Mouse (Mus musculus) CH12.LX (cell line): Measurements from ENCODE around the gene Gm7879. TPM values are rescaled to one million over a fixed set of nuclear protein-coding genes. Genes with fewer than 3 reads are reported as not detected.
A peak's percentile ranks its signal among the peaks of the same experiment; 100 is the strongest.

Experiments used
- DNase-seq: peaks from one replicate; pipeline ENCODE4 v3.0.0-alpha.2; 2013; ENCODE audit errors: extremely low read depth
- H3K27ac ChIP-seq: 2 replicates; pipeline ENCODE4 v1.5.1; 2012; ENCODE audit warnings: low read depth, mild to moderate bottlenecking, control low read depth, moderate library complexity; ENCODE audit not compliant: insufficient read depth
- H3K27me3 ChIP-seq: replicated peaks from 2 replicates; pipeline ENCODE3; 2012; ENCODE audit warnings: inconsistent platforms
- H3K36me3 ChIP-seq, 2 experiments: replicated peaks in 1 of 2; 2 replicates each; pipeline versions ENCODE3 to v1.6.1; 2012; ENCODE audit warnings: inconsistent platforms in 1 of 2, low read length in 1 of 2, mild to moderate bottlenecking in 1 of 2, mixed read lengths in 1 of 2, moderate library complexity in 1 of 2; ENCODE audit not compliant: control insufficient read depth in 1 of 2, insufficient read depth in 1 of 2
- H3K4me1 ChIP-seq, 2 experiments: 2 replicates each; pipeline ENCODE4 v1.6.1; 2012; ENCODE audit warnings: inconsistent platforms in 1 of 2, moderate library complexity in 1 of 2; ENCODE audit not compliant: insufficient read depth in 2 of 2, control insufficient read depth in 1 of 2
- H3K4me2 ChIP-seq: 2 replicates; pipeline ENCODE4 v1.6.1; 2012; ENCODE audit warnings: low read depth, mild to moderate bottlenecking, control low read depth; ENCODE audit not compliant: poor library complexity, insufficient read depth, severe bottlenecking
- H3K4me3 ChIP-seq, 3 experiments: fragments of 150-350 bp in 1 of 3; sonication (generic) in 1 of 3; replicated peaks in 1 of 3; 2 replicates each; pipeline versions ENCODE3 to v1.5.1; 2011 to 2012; ENCODE audit warnings: low read depth in 2 of 3, low read length in 2 of 3, mild to moderate bottlenecking in 2 of 3, moderate library complexity in 2 of 3, control low read depth in 1 of 3, improper control_type of control experiment in 1 of 3, inconsistent platforms in 1 of 3, mixed read lengths in 1 of 3; ENCODE audit not compliant: poor library complexity in 1 of 3
- H3K79me2 ChIP-seq: replicated peaks from 2 replicates; pipeline ENCODE4 v1.6.1; 2012; ENCODE audit warnings: mild to moderate bottlenecking, moderate library complexity; ENCODE audit not compliant: control insufficient read depth, poor library complexity, insufficient read depth, severe bottlenecking; ENCODE audit errors: extremely low read depth
- H3K9ac ChIP-seq: 2 replicates; pipeline ENCODE4 v1.6.1; 2012; ENCODE audit warnings: low read depth, mild to moderate bottlenecking, control low read depth, moderate library complexity; ENCODE audit not compliant: insufficient read depth
- H3K9me3 ChIP-seq: replicated peaks from 2 replicates; pipeline ENCODE3; 2012; ENCODE audit warnings: low read length, inconsistent platforms, mixed read lengths
- BHLHE40 ChIP-seq: IDR thresholded peaks from 2 replicates; pipeline ENCODE4 v1.6.1; 2011; ENCODE audit warnings: mild to moderate bottlenecking, low read depth, low read length, improper control_type of control experiment
- CHD1 ChIP-seq: IDR thresholded peaks from 2 replicates; pipeline ENCODE4 v1.6.1; 2012; ENCODE audit warnings: low read depth, low read length, improper control_type of control experiment, inconsistent platforms
- CHD2 ChIP-seq: IDR thresholded peaks from 2 replicates; pipeline ENCODE4 v1.6.1; 2011; ENCODE audit warnings: low read length, improper control_type of control experiment
- CTCF ChIP-seq, 2 experiments: IDR thresholded peaks in 1 of 2; conservative IDR thresholded peaks in 1 of 2; 2 replicates each; pipeline ENCODE4 v1.5.1; 2011 to 2012; ENCODE audit warnings: low read depth in 2 of 2, low read length in 2 of 2, improper control_type of control experiment in 1 of 2, inconsistent platforms in 1 of 2, mild to moderate bottlenecking in 1 of 2, moderate library complexity in 1 of 2
- E2F4 ChIP-seq: IDR thresholded peaks from 2 replicates; pipeline ENCODE4 v1.6.1; 2011; ENCODE audit warnings: low read depth, low read length, improper control_type of control experiment; ENCODE audit not compliant: insufficient replicate concordance
- ELF1 ChIP-seq: IDR thresholded peaks from 2 replicates; pipeline ENCODE4 v1.6.1; 2014; ENCODE audit warnings: low read depth, mild to moderate bottlenecking, inconsistent platforms, low read length, improper control_type of control experiment
- EP300 ChIP-seq: IDR thresholded peaks from 2 replicates; pipeline ENCODE4 v1.6.1; 2011; ENCODE audit warnings: low read length, improper control_type of control experiment
- ETS1 ChIP-seq: conservative IDR thresholded peaks from 2 replicates; pipeline ENCODE4 v1.6.1; 2012; ENCODE audit warnings: low read depth, mild to moderate bottlenecking, inconsistent platforms, low read length, improper control_type of control experiment, moderate library complexity
- GABPA ChIP-seq: IDR thresholded peaks from 2 replicates; pipeline ENCODE4 v1.6.1; 2012; ENCODE audit warnings: low read depth, low read length, improper control_type of control experiment, inconsistent platforms; ENCODE audit not compliant: insufficient replicate concordance
- HCFC1 ChIP-seq: IDR thresholded peaks from 2 replicates; pipeline ENCODE4 v1.6.1; 2012; ENCODE audit warnings: low read depth, mild to moderate bottlenecking, inconsistent platforms, low read length, improper control_type of control experiment
- IRF4 ChIP-seq: IDR thresholded peaks from 2 replicates; pipeline ENCODE4 v1.6.1; 2014; ENCODE audit warnings: low read depth, mild to moderate bottlenecking, inconsistent platforms, low read length, improper control_type of control experiment
- JUN ChIP-seq: IDR thresholded peaks from 2 replicates; pipeline ENCODE4 v1.6.1; 2011; ENCODE audit warnings: low read depth, mild to moderate bottlenecking, low read length, improper control_type of control experiment, moderate library complexity; ENCODE audit not compliant: insufficient read depth
- JUND ChIP-seq: conservative IDR thresholded peaks from 2 replicates; pipeline ENCODE4 v1.6.1; 2011; ENCODE audit warnings: low read depth, low read length, improper control_type of control experiment
- MAFK ChIP-seq: IDR thresholded peaks from 2 replicates; pipeline ENCODE4 v1.6.1; 2011; ENCODE audit warnings: low read length, improper control_type of control experiment; ENCODE audit not compliant: insufficient replicate concordance
- MAX ChIP-seq: IDR thresholded peaks from 2 replicates; pipeline ENCODE4 v1.6.1; 2011; ENCODE audit warnings: low read length, improper control_type of control experiment
- MAZ ChIP-seq: IDR thresholded peaks from 2 replicates; pipeline ENCODE4 v1.6.1; 2012; ENCODE audit warnings: low read depth, mild to moderate bottlenecking, inconsistent platforms, low read length, improper control_type of control experiment, moderate library complexity
- MXI1 ChIP-seq: IDR thresholded peaks from 2 replicates; pipeline ENCODE4 v1.6.1; 2011; ENCODE audit warnings: mild to moderate bottlenecking, low read depth, low read length, improper control_type of control experiment
- MYC ChIP-seq: IDR thresholded peaks from 2 replicates; pipeline ENCODE4 v1.6.1; 2011; ENCODE audit warnings: low read depth, mild to moderate bottlenecking, improper control_type of control experiment, low read length
- NELFE ChIP-seq: IDR thresholded peaks from 2 replicates; pipeline ENCODE4 v1.6.1; 2011; ENCODE audit warnings: low read depth, low read length, improper control_type of control experiment
- NRF1 ChIP-seq: IDR thresholded peaks from 2 replicates; pipeline ENCODE4 v1.6.1; 2014; ENCODE audit warnings: low read depth, mild to moderate bottlenecking, inconsistent platforms, low read length, improper control_type of control experiment, moderate library complexity
- PAX5 ChIP-seq: IDR thresholded peaks from 2 replicates; pipeline ENCODE4 v1.6.1; 2012; ENCODE audit warnings: low read length, inconsistent platforms, mixed read lengths
- POLR2A ChIP-seq: IDR thresholded peaks from 2 replicates; pipeline ENCODE4 v1.6.1; 2011; ENCODE audit warnings: low read depth, mild to moderate bottlenecking, improper control_type of control experiment, low read length
- RAD21 ChIP-seq: IDR thresholded peaks from 2 replicates; pipeline ENCODE4 v1.6.1; 2011; ENCODE audit warnings: low read depth, mild to moderate bottlenecking, low read length, improper control_type of control experiment, moderate library complexity
- RCOR1 ChIP-seq: conservative IDR thresholded peaks from 2 replicates; pipeline ENCODE4 v1.6.1; 2012; ENCODE audit warnings: low read depth, mild to moderate bottlenecking, inconsistent platforms, low read length, improper control_type of control experiment
- SIN3A ChIP-seq: IDR thresholded peaks from 2 replicates; pipeline ENCODE4 v1.6.1; 2012; ENCODE audit warnings: low read length, improper control_type of control experiment, inconsistent platforms
- SMC3 ChIP-seq: IDR thresholded peaks from 2 replicates; pipeline ENCODE4 v1.6.1; 2011; ENCODE audit warnings: low read depth, low read length, improper control_type of control experiment
- TCF12 ChIP-seq: IDR thresholded peaks from 2 replicates; pipeline ENCODE4 v1.6.1; 2014; ENCODE audit warnings: low read depth, mild to moderate bottlenecking, inconsistent platforms, low read length, improper control_type of control experiment
- UBTF ChIP-seq: IDR thresholded peaks from 2 replicates; pipeline ENCODE4 v1.6.1; 2012; ENCODE audit warnings: low read depth, mild to moderate bottlenecking, inconsistent platforms, low read length, improper control_type of control experiment, moderate library complexity
- USF1 ChIP-seq: IDR thresholded peaks from 2 replicates; pipeline ENCODE4 v1.6.1; 2014; ENCODE audit warnings: low read depth, mild to moderate bottlenecking, inconsistent platforms, low read length, improper control_type of control experiment
- USF2 ChIP-seq: conservative IDR thresholded peaks from 2 replicates; pipeline ENCODE4 v1.6.1; 2011; ENCODE audit warnings: low read depth, low read length, improper control_type of control experiment
- ZC3H11A ChIP-seq: IDR thresholded peaks from 2 replicates; pipeline ENCODE4 v1.6.1; 2012; ENCODE audit warnings: low read depth, mild to moderate bottlenecking, inconsistent platforms, low read length, improper control_type of control experiment
- ZKSCAN1 ChIP-seq: IDR thresholded peaks from 2 replicates; pipeline ENCODE4 v1.6.1; 2012; ENCODE audit warnings: low read depth, inconsistent platforms, low read length, improper control_type of control experiment, borderline replicate concordance
- ZMIZ1 ChIP-seq: IDR thresholded peaks from 2 replicates; pipeline ENCODE4 v1.6.1; 2012; ENCODE audit warnings: low read depth, mild to moderate bottlenecking, inconsistent platforms, low read length, improper control_type of control experiment
- ZNF384 ChIP-seq: IDR thresholded peaks from 2 replicates; pipeline ENCODE4 v1.6.1; 2012; ENCODE audit warnings: low read depth, low read length, improper control_type of control experiment, inconsistent platforms
- dilution Hi-C: fragments of 300-500 bp; cut with MboI; formaldehyde crosslinking; loops from 2 replicates; pipeline ENCODE4 v1.14.3; 2020; ENCODE audit warnings: low sequenced_read_pairs; ENCODE audit not compliant: extremely low pct_unique_long_range_greater_than_20kb, extremely low pct_ligation_motif_present
- in situ Hi-C: fragments of 300-500 bp; cut with MboI; formaldehyde crosslinking; loops from 3 replicates; pipeline ENCODE4 v1.14.3; 2019; ENCODE audit warnings: low sequenced_read_pairs, low pct_ligation_motif_present, low pct_unique_long_range_greater_than_20kb, mixed read lengths
- polyA plus RNA-seq: library from polyadenylated mRNA; unstranded; fragments of >175 nt; gene quantifications from 2 replicates; pipeline ENCODE4 v1.2.1, GENCODE M21; 2012; ENCODE audit warnings: low read depth; ENCODE audit not compliant: insufficient read length
- total RNA-seq, 2 experiments: library from RNA; depleted of rRNA; stranded (reverse); fragments of 300-350 nt in 1 of 2; fragments of >200 nt in 1 of 2; gene quantifications; 2 replicates each; pipeline ENCODE4 v1.2.3; 2012 to 2014

Gene Gm7879
- total and polyA plus RNA-seq, 3 experiments: 1.0 to 16.3 (median 1.4) TPM

DNA sequence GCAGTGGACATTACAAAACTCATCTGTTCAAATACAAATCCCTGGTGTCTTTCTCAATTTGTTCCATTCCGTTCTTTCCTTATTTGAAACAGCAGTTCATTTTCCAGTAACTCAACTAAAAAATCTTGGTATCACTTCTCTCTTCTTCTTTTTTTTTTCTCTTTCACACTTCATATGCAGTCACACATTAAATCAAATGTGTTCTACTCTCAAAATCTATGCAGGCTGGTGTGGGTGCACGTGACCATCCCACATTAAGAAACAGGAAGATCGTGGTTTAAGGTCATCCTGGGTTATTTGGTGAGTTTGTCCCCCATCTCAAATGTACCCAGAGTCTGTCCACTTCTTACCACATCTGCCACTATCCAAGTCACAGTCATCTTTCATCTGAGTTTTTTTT lies 30.9 kb upstream of the Gm7879 start (continued):
- no peak for TF ChIP-seq MXI1
- peak; percentile 96 for TF ChIP-seq ZNF384
- no peak for TF ChIP-seq UBTF
- TF ChIP-seq PAX5: no peak
- no peak for TF ChIP-seq RCOR1
- no peak for TF ChIP-seq MYC
- no peak for TF ChIP-seq MAZ
- TF ChIP-seq USF1: peak; percentile 71
- no peak for TF ChIP-seq ZC3H11A
- TF ChIP-seq USF2: peak; percentile 73
- peak; percentile 67 for TF ChIP-seq ETS1
- TF ChIP-seq HCFC1: no peak
- no peak for TF ChIP-seq RAD21
- no peak; the same call in 1 of the 2 replicates for TF ChIP-seq JUND
- peak; percentile 96 for TF ChIP-seq BHLHE40

DNA sequence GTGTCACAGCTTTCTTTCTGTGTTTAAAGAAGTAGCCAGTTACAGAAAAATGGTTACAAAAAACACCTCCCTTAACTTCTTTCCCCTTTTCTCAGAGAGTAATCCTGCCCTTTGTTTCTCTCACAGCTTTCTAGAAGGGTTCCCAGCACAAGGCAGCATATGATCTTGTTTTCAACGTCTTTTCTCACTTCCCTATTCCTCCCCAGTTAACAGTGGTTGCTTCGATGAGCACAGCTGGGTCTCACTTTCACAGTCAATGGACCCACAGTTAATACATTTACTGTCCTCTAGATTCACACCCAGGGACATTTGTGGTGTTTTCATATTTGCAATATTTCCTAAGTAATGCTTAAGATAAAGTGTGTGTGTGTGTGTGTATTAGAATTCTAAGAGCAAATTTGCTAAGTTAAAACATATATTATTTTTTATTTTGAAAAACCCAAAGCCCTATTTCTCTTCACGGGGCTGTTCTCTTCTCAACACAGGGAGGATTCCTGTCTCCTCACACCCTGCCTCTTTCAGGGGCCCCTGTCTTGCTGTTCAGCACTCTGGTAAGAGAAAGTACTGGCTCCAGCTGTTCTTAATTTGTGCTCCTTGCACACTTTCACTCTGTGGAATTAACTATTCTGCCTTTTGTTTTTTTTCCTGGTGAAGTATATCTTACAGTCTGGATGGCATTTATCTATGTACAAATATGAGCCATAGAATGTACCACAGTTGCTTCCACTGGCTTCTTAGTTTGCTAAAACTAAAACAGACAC lies 27.7 kb upstream of the Gm7879 start:
- Histone ChIP-seq H3K36me3 (no peaks in the 10 kb centered on the region), H3K27ac (peak overlapping the region; percentile 54), H3K4me3 (no peak overlapping the region), H3K4me1 (peaks cover 9 to 59% of the 10 kb centered on the region in 2 experiments), H3K9ac (0 out of 2 replicates have a peak overlapping the region, but pooled peaks have one; percentile 18), H3K4me2 (peak overlapping the region; percentile 90), H3K9me3 (no peaks in the 10 kb centered on the region), H3K79me2 (no peaks in the 10 kb centered on the region; the same call in 1 of the 2 replicates), H3K27me3 (no peaks in the 10 kb centered on the region)
- dilution Hi-C loops: no loop called here
- in situ Hi-C loops: loop anchor here (5.0 to 25.0 kb wide), 2 partner anchors 33 to 352 kb away; partner anchors contain the start of gene Tapt1
- peak; percentile 87 for DNase-seq
- TF ChIP-seq RAD21: no peak; the same call in none of the 2 replicates
- peak; percentile 96 for TF ChIP-seq SIN3A
- TF ChIP-seq SMC3: peak; percentile 27; the same call in 1 of the 2 replicates
- TF ChIP-seq CTCF (conservative IDR thresholded peaks at IDR 0.05 in 1 of 2, IDR thresholded peaks at IDR 0.05 in 1 of 2; ENCODE audit: low read depth in 2 of 2, low read length in 2 of 2): no peak
- peak; percentile 77 for TF ChIP-seq JUND
- TF ChIP-seq HCFC1: peak; percentile 44; the same call in 1 of the 2 replicates
- peak; percentile 94 for TF ChIP-seq RCOR1
- 0 out of 2 replicates have a peak, but pooled peaks have one; percentile 76 for TF ChIP-seq E2F4
- TF ChIP-seq MAFK: peak; percentile 73; the same call in 1 of the 2 replicates
- TF ChIP-seq MAX: peak; percentile 84
- TF ChIP-seq ZKSCAN1: no peak
- peak; percentile 44 for TF ChIP-seq ELF1
- no peak for TF ChIP-seq GABPA
- peak; percentile 90 for TF ChIP-seq BHLHE40
- TF ChIP-seq NRF1: no peak
- TF ChIP-seq MAZ: no peak; the same call in 1 of the 2 replicates
- no peak for TF ChIP-seq ZC3H11A
- TF ChIP-seq PAX5: no peak
- peak; percentile 99 for TF ChIP-seq ETS1
- TF ChIP-seq IRF4: peak; percentile 98
- TF ChIP-seq NELFE: no peak
- TF ChIP-seq EP300: peak; percentile 99
- peak; percentile 92 for TF ChIP-seq TCF12
- TF ChIP-seq CHD1: no peak
- no peak for TF ChIP-seq POLR2A
- 0 out of 2 replicates have a peak, but pooled peaks have one; percentile 3 for TF ChIP-seq USF2
- TF ChIP-seq ZMIZ1: no peak; the same call in 1 of the 2 replicates
- peak; percentile 86 for TF ChIP-seq CHD2
- TF ChIP-seq JUN: peak; percentile 48; the same call in 1 of the 2 replicates
